Mouse (Mus musculus) small intestine, adult 2 months (tissue): Measurements from ENCODE around the gene Aida.

Source experiments
- CTCF ChIP-seq: fragments of 200-500 bp; IDR thresholded peaks from 2 replicates; pipeline ENCODE4 v1.5.1; 2012; ENCODE audit warnings: low read depth, mild to moderate bottlenecking, control low read depth, inconsistent platforms, low read length, moderate library complexity, mixed read lengths; ENCODE audit not compliant: insufficient replicate concordance, insufficient read length; ENCODE audit errors: extremely low read depth
- POLR2A ChIP-seq: fragments of 200-500 bp; IDR thresholded peaks from 2 replicates; pipeline ENCODE4 v1.6.1; 2012; ENCODE audit warnings: low read depth, mild to moderate bottlenecking, control low read depth, inconsistent platforms, low read length, moderate library complexity

DNA sequence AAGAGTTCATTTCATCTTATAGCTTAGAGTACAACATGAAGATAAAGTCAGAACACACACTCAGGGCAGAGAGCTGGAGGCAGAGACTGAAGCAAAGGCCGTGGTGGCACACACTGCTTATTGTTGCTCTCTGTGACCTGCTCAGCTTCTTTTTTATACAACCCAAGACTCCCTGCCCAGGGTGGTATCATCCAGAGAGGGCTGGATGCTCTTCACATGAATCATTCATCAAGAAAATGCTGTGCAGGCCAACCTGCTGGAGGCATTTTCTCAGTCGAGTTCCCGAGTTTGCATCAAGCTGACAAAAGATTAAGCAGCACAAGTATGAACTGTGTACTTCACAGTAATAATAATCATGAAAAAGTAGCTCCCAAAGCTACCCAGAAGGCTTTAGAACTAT is 8.0 kb upstream of the Aida start:
- TF ChIP-seq POLR2A (no peak), CTCF (no peak)
